Mouse (Mus musculus): ENCODE measurements around the gene Pla2g12b. TPM values are rescaled to one million over a fixed set of nuclear protein-coding genes. Genes with fewer than 3 reads are reported as not detected.

The Pla2g12b gene
- polyA plus RNA-seq (2012; fragmentation: generic; extraction: Trizol) = not detected

DNA sequence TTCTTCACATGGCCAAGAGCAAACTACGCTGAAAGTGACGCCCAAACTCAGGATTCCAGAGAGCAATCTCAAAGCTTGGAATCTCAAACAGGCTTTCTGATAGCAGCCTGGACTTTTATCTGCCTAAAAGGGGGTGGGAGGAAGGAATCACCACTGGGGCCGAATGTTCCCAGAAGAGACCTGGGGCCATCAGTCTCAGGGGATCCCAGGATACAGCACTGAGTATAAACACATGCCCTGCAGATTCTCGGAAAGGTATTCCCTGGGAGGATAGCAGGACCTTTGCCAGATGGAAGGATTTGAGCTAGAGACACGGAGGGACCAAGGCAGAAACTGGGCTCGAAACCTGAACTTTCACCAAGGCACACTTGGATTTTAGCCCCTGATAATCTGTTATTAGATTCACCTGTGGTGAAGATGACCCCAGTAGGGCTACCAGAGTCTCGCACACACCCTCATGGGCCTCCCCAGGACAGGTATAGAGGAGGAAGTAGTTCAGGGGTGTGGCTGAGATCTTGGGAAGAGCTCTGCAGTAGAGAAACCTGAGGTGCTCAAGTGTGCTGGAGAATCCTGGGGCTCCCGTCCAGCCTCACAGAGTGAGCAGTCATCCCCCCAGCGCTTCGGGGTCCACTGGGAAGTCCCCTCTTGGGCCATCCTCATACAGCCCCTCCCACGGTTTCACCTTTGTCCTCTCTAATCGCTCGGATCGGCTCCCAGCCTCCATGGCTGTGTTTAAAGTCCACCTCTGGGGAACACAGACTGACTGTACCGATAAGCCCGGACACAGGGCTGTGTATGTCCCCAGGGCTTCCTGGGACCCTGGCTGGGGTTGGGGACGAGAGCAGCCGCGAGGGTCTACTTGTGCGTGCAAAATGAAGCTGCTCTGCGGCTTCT is at the start of gene Pla2g12b:
Gene Pla2g12b, plus strand, starts transcription at position 762 of the 894 bp plus-strand sequence.

DNA sequence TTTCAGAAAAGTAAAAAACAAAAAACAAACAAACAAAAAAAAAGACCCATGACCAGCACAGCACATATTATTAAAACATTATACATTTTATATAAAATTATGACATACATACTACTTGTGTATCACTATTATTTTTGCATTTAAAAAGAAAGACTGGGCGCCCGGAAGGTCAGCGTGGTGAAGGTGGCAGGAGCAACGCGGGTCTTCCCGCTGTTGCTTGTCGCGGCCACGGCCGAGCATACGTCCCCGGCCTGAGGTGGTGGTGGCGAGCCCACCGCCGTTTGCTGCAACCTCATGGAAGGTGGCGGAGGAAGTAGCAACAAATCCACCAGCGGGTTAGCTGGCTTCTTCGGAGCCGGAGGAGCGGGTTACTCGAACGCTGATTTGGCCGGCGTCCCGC is 8.0 kb upstream of the Pla2g12b start, which contains the start of gene Gm10273:
Gene Gm10273, plus strand, starts transcription at position 172 of the 400 bp plus-strand sequence.

DNA sequence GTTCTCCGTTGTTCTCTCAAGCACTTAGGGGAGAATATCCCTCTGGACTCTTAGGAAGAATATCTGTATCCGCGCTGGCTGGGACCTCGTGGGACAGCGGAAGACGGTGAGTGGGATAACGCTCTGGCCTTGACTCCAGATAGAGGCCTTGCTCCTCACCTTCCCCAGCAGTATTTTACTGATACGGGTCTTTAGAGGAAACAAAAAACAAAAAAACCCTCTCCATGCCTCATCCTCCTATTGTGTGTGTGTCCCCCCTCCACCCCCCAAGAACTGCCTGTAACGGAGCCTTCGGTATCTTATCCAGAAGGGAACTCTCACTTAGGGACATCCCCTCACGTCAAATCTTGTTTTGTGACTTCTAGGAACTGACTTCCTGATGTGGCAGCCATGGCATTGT is 38.3 kb downstream of the Pla2g12b start, which contains the start of gene Oit3:
Gene Oit3, minus strand, starts transcription at position 44 of the 400 bp plus-strand sequence.

Other genes starting within 250 kb of the Pla2g12b start
- 10 to 100 TPM in 1 of 2 experiments, under 1 TPM in 1; 0.68 to 10.2 TPM for gene Sept10, start 181.8 kb upstream of the Pla2g12b start, polyA plus RNA-seq (2012; fragmentation: generic; extraction: Trizol)
- 1 to 10 TPM in 1 of 2 experiments, under 1 TPM in 1; 0.21 to 1.7 TPM for gene Sowahc, start 181.7 kb upstream of the Pla2g12b start, polyA plus RNA-seq (2012; fragmentation: generic; extraction: Trizol)
- gene P4ha1, start 80.4 kb upstream of the Pla2g12b start, polyA plus RNA-seq (2012; fragmentation: generic; extraction: Trizol) = 10 to 100 TPM in 1 of 2 experiments, 1 to 10 TPM in 1; 9.2 to 51.3 TPM
- gene Gm10273, start 8.0 kb upstream of the Pla2g12b start, polyA plus RNA-seq (2012; fragmentation: generic; extraction: Trizol) = 1 to 10 TPM; 3.0 to 6.8 TPM
- under 1 TPM; 0.04 to 0.18 TPM for gene Oit3, start 38.1 kb downstream of the Pla2g12b start, polyA plus RNA-seq (2012; fragmentation: generic; extraction: Trizol)
- under 1 TPM; 0.13 to 0.37 TPM for gene Gm10322, start 212.4 kb downstream of the Pla2g12b start, polyA plus RNA-seq (2012; fragmentation: generic; extraction: Trizol)
- gene Mcu, start 213.0 kb downstream of the Pla2g12b start, polyA plus RNA-seq (2012; fragmentation: generic; extraction: Trizol) = 10 to 100 TPM in 1 of 2 experiments, 1 to 10 TPM in 1; 5.0 to 14.4 TPM